ENCODE assay signal across 8 mouse cellular contexts in genomic region chr16:22358701-22359354, GRCm38 (mm10).
DNase-seq lines count a peak whose midpoint lies in the region; ATAC-seq and TF ChIP-seq lines count a peak whose summit lies in the region.

No protein-coding gene starts in this region.

- no peak overlapping the region for H3K9ac ChIP-seq in hindbrain, postnatal 0 days (replicated peaks; ENCODE audit: low read length)
- no peak overlapping the region for H3K9ac ChIP-seq in lung, embryonic 15.5 days
- H3K9ac ChIP-seq in stomach, embryonic 14.5 days (replicated peaks; ENCODE audit: low read depth, low read length): no peak overlapping the region

- no peaks in the 10 kb centered on the region for H3K27me3 ChIP-seq in hindbrain, postnatal 0 days (ENCODE audit: insufficient read depth, low read length)
- no peaks in the 10 kb centered on the region for H3K27me3 ChIP-seq in lung, embryonic 15.5 days
- no peaks in the 10 kb centered on the region for H3K27me3 ChIP-seq in stomach, embryonic 14.5 days (ENCODE audit: control insufficient read depth, insufficient read depth, low read length)

- DNase-seq in layer of hippocampus, adult 11-12 months (ENCODE audit: low spot score): peak; percentile 52
- no peak for DNase-seq in layer of hippocampus, adult 8-10 months (ENCODE audit: low spot score in 2 of 2)
- DNase-seq in gastrocnemius, postnatal 25 days: peak; percentile 57
- DNase-seq in hindbrain, postnatal 0 days (ENCODE audit: low spot score): peak; percentile 21
- no peak for DNase-seq in cerebellum, adult 11-12 months

- WGBS in hindbrain, postnatal 0 days: 17% methylated on average over 18 of the region's 18 CpGs
- WGBS in lung, embryonic 15.5 days: 12% methylated on average over 18 of the region's 18 CpGs
- WGBS in stomach, embryonic 14.5 days: 21% methylated on average over 18 of the region's 18 CpGs

- no peak for TF ChIP-seq CTCF in bone marrow macrophage, adult 2 months (IDR thresholded peaks at IDR 0.05; ENCODE audit: low read depth, low read length)
- no peak for TF ChIP-seq CTCF in hindbrain, postnatal 0 days (IDR thresholded peaks at IDR 0.05; ENCODE audit: low read depth)

- H3K36me3 ChIP-seq in hindbrain, postnatal 0 days (ENCODE audit: insufficient read depth, low read length): no peaks in the 10 kb centered on the region
- H3K36me3 ChIP-seq in lung, embryonic 15.5 days: no peaks in the 10 kb centered on the region
- H3K36me3 ChIP-seq in stomach, embryonic 14.5 days (ENCODE audit: control insufficient read depth, insufficient read depth, low read length): no peaks in the 10 kb centered on the region

- H3K27ac ChIP-seq in bone marrow macrophage, adult 2 months (ENCODE audit: insufficient read depth, low read depth, low read length): peak overlapping the region; percentile 93
- peak overlapping the region; percentile 7; the same call in 1 of the 2 replicates for H3K27ac ChIP-seq in hindbrain, postnatal 0 days
- H3K27ac ChIP-seq in lung, embryonic 15.5 days: peak overlapping the region; percentile 5; the same call in 1 of the 2 replicates
- H3K27ac ChIP-seq in stomach, embryonic 14.5 days (ENCODE audit: low read length): no peak overlapping the region

- TF ChIP-seq POLR2A in bone marrow macrophage, adult 2 months (IDR thresholded peaks at IDR 0.05; ENCODE audit: borderline replicate concordance, low read depth, low read length): no peak

- no peak for ATAC-seq in hindbrain, postnatal 0 days
- no peak for ATAC-seq in lung, embryonic 15.5 days (ENCODE audit: borderline replicate concordance, extremely low read depth, low FRiP score, low TSS enrichment)
- no peak for ATAC-seq in stomach, embryonic 14.5 days (ENCODE audit: insufficient number of reproducible peaks, insufficient read depth, low FRiP score, low read depth)

- H3K9me3 ChIP-seq in hindbrain, postnatal 0 days (ENCODE audit: low read length): no peaks in the 10 kb centered on the region
- H3K9me3 ChIP-seq in lung, embryonic 15.5 days: no peaks in the 10 kb centered on the region
- H3K9me3 ChIP-seq in stomach, embryonic 14.5 days (ENCODE audit: control insufficient read depth, low read depth, low read length): no peaks in the 10 kb centered on the region

- peak overlapping the region; percentile 26 for H3K4me3 ChIP-seq in bone marrow macrophage, adult 2 months (ENCODE audit: insufficient read depth, low read length)
- no peak overlapping the region for H3K4me3 ChIP-seq in hindbrain, postnatal 0 days (ENCODE audit: low read length)
- no peak overlapping the region for H3K4me3 ChIP-seq in lung, embryonic 15.5 days
- H3K4me3 ChIP-seq in stomach, embryonic 14.5 days (ENCODE audit: low read depth, low read length): peak overlapping the region; percentile 8; the same call in 1 of the 2 replicates

- peak overlapping the region; percentile 44 for H3K4me2 ChIP-seq in hindbrain, postnatal 0 days (ENCODE audit: low read depth, low read length)
- H3K4me2 ChIP-seq in lung, embryonic 15.5 days: peak overlapping the region; percentile 43
- peak overlapping the region; percentile 25; the same call in 1 of the 2 replicates for H3K4me2 ChIP-seq in stomach, embryonic 14.5 days (replicated peaks; ENCODE audit: low read depth, low read length)

- H3K4me1 ChIP-seq in bone marrow macrophage, adult 2 months (ENCODE audit: control insufficient read depth, insufficient read depth, low read length): peaks cover 23% of the 10 kb centered on the region
- peaks cover 9% of the 10 kb centered on the region; the same call in 1 of the 2 replicates for H3K4me1 ChIP-seq in hindbrain, postnatal 0 days (ENCODE audit: insufficient read depth, low read length)
- H3K4me1 ChIP-seq in lung, embryonic 15.5 days: peaks cover 9% of the 10 kb centered on the region; the same call in 1 of the 2 replicates
- no peaks in the 10 kb centered on the region for H3K4me1 ChIP-seq in stomach, embryonic 14.5 days (ENCODE audit: control insufficient read depth, insufficient read depth, low read length)

Comparison
In these comparisons a context has a peak if more than half of its experiments do, and no peak if none do; other contexts are left out.
1. DNase-seq: peak in layer of hippocampus, adult 11-12 months (single experiment), gastrocnemius, postnatal 25 days (single experiment) and hindbrain, postnatal 0 days (single experiment); none in layer of hippocampus, adult 8-10 months (0 of 2) and cerebellum, adult 11-12 months (single experiment).
2. H3K4me3 ChIP-seq: peak in bone marrow macrophage, adult 2 months (single experiment) and stomach, embryonic 14.5 days (single experiment); none in hindbrain, postnatal 0 days (single experiment) and lung, embryonic 15.5 days (single experiment).
3. Peak in every context shown above with its lines, with median percentiles within 50 percentile points of each other: H3K4me2 ChIP-seq.